Mouse (Mus musculus) leukemia stem cell, adult 10-12 weeks (primary cell): Measurements from ENCODE around the gene Lamb3. TPM values are rescaled to one million over a fixed set of nuclear protein-coding genes. Genes with fewer than 3 reads are reported as not detected.

Experiments used
- polyA plus RNA-seq: library from polyadenylated mRNA; stranded (reverse); fragments of >175 nt; gene quantifications from 2 replicates; pipeline ENCODE4 v1.2.3, GENCODE M21; 2012; ENCODE audit warnings: low replicate concordance

Lamb3 gene
- 0.10 TPM in 1 of 2 replicates, not detected in the other for polyA plus RNA-seq

DNA sequence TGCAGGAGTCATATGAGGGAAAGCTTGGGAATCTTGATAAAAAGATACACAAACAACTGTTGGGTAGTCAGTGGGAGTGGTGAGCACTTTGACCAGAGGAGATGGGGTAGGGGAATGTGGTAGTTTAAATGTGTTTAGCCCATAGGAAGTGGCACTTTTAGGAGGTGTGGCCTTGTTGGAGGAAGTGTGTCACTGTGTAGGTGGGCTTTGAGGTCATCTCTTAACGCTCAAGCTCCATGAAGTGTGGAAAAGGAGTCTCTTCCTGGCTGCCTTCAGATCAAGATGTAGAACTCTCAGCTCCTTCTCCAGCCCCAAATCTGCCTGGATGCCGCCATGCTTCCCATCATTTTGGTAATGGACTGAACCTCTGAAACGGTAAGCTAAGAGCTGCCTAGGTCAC is at the start of gene Lamb3:
TSS of gene Lamb3 (plus strand) at position 197 of the 400 bp plus-strand sequence.

DNA sequence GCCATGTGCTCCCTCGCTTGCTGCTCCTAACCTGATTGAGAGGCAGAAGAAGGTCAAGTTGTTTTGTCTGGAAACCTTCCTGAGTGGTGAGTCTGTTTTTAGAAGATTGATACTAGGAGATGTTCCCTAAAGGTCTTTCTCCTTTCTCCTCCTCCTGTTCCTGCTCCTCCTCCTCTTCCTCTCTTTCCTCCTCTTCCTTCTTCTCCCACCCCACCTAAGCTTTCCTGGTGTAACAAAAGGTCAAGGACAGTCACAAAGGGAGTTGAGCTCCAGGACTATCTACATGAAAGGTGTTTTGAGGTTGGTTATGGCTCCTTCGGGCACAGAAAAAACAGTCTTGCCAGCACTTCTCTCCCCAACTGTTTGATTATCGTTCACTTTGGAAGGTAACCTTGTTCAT is 39.8 kb upstream of the Lamb3 start, which contains the start of gene A130010J15Rik:
TSS of gene A130010J15Rik (plus strand) at position 301 of the 400 bp plus-strand sequence.

DNA sequence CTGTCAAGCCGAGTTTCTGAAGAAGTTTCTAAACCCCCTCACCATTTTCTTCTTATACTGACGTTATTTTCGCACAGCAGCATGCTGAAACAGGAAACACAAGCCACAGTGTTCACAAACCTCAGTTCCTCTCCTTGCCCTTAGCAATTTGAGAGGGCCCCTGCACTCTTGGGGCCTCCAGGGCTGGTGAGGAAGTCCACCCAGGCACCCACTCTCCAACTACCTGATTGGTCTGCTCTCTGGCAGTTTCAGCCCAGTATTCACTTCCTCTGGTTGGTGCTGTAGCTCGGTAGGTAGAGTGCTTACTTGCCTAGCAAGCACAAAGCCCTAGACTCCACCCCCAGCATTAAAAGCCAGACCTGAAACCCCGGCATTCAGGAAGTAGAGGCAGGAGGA is 6.1 kb upstream of the Lamb3 start, which contains the start of gene Traf3ip3:
TSS of gene Traf3ip3 (minus strand) at position 321 of the 396 bp plus-strand sequence.

DNA sequence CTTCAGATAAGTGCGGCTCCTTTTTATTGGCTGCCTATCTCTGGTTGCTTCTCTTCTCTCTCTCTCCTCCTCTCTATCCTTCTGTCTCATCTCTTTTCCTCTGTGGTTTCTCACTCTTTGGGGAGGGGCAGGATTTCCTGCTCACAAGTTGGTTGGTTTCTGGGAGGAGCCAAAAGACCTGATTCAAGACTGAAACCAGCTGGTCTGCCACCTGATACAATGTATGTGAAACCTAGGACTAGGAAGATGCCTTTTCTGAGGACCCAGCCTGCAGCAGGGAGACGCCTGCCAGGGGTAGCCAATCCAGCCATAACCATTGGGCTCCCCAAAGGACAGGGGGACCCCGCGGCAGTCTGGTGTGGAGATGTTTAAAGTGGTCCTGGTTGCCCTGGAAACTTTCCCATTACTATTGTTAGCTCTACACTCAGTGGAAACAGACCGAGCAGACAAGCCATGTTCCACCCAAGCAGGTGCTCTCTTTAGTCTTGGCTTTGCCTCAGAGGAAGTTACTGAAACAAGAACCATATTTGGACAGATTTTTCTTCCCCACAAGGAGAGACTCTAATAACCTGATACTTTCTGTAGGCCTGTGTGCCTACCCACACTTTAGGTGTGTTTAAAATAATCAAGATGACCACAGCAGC is 56.6 kb downstream of the Lamb3 start, which contains the start of gene Hsd11b1:
TSS of gene Hsd11b1 (minus strand) at position 121 of the 644 bp plus-strand sequence.

DNA sequence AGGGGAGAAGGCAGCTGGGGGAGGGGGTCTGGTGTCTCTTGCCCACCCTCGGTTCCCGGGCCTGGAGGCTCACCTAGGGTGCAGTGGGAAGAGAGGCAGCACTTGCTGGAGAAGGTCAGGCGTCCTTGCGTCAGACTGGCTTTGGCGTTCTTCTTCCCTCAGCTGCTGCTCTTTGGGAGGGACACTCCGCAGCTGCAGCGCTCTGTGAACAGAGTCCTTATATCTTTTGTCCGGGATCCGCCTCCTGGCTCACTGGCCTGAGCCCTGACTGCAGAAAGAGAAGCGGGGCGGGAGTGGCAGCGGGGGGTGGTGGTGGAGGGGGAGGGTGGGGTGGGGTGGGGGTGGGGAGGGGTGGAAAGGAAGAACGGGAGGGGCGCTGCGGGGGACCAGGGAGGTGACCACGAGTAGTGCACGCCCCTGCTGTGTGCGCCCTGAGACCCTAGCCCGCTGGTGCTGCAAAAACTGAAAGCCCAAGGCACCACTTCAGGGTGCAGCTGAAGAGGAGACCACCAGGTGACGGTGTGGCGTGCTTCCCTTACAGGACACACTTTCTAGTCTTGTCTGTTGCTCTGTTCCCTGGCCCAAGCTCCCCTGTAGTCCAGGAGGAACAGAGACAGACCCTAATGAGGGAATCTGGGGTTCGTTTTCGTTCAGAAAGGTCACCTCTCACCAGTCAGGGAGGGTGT is 65.6 kb downstream of the Lamb3 start, which contains the start of gene G0s2:
TSS of gene G0s2 (minus strand) at position 302 of the 686 bp plus-strand sequence.

DNA sequence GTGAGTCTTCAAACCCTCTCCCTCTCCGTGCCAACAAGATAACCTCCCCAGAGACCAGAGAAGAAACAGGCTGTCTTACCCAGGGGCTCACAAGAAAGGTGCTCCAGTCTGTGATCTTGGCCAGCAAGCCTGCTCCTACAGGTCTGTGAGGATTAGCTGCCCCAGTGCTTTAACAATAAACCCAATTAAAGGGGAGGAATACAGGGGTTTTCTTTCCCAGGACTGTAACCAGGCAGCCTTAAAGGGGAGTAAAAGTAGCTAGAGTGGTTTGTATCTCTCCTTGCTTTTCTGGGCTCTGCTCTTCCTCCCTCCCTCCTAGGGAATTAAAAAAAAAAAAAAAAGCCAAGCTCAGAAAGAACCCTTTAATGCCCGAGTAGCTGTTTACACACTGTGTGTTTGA is 162.6 kb downstream of the Lamb3 start, which contains the start of gene Camk1g:
TSS of gene Camk1g (minus strand) at position 203 of the 400 bp plus-strand sequence.

Other genes with a start within 250 kb of the Lamb3 start
- not detected in 2 replicates for gene Syt14, start 171.9 kb upstream of the Lamb3 start, polyA plus RNA-seq
- 3.2 and 4.9 TPM in 2 replicates for gene Diexf, start 77.4 kb upstream of the Lamb3 start, polyA plus RNA-seq
- not detected in 2 replicates for gene Irf6, start 54.6 kb upstream of the Lamb3 start, polyA plus RNA-seq
- 0.34 and 1.2 TPM in 2 replicates for gene A130010J15Rik, start 39.7 kb upstream of the Lamb3 start, polyA plus RNA-seq
- 14.2 and 22.6 TPM in 2 replicates for gene Traf3ip3, start 6.0 kb upstream of the Lamb3 start, polyA plus RNA-seq
- 0.54 TPM in 1 of 2 replicates, not detected in the other for gene Hsd11b1, start 56.4 kb downstream of the Lamb3 start, polyA plus RNA-seq
- gene G0s2, start 65.5 kb downstream of the Lamb3 start, polyA plus RNA-seq, result 2.6 and 4.0 TPM in 2 replicates
- not detected in 2 replicates for gene Camk1g, start 162.6 kb downstream of the Lamb3 start, polyA plus RNA-seq